Mouse (Mus musculus): ENCODE data around the gene Tbc1d4. TPM values are rescaled to one million over a fixed set of nuclear protein-coding genes. Genes with fewer than 3 reads are reported as not detected.
A peak's percentile ranks its signal among the peaks of the same experiment; 100 is the strongest.

The Tbc1d4 gene
- polyA plus RNA-seq, 1 experiment from 2014 or later: 4.3 TPM

DNA sequence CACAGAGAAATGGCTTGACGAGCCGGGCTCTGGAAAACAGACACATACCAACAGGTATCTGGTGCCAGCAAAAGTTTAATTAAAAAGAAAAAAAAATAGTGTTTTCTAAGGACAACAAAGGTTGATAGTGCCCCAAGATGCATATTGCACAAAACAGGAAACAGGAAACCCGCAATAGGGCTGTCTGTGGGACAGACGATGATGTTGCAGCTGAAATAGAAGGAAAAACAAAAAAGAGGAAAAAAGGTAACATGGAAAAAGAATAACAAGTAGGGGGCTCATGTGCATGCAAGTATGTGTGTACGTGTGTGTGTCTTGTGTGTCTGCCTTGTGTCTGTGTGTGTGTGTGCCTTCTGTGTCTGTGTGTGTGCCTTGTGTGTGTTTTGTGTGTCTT is 131.2 kb downstream of the Tbc1d4 start:
- WGBS: 72% methylated on average over 5 of the region's 5 CpGs

DNA sequence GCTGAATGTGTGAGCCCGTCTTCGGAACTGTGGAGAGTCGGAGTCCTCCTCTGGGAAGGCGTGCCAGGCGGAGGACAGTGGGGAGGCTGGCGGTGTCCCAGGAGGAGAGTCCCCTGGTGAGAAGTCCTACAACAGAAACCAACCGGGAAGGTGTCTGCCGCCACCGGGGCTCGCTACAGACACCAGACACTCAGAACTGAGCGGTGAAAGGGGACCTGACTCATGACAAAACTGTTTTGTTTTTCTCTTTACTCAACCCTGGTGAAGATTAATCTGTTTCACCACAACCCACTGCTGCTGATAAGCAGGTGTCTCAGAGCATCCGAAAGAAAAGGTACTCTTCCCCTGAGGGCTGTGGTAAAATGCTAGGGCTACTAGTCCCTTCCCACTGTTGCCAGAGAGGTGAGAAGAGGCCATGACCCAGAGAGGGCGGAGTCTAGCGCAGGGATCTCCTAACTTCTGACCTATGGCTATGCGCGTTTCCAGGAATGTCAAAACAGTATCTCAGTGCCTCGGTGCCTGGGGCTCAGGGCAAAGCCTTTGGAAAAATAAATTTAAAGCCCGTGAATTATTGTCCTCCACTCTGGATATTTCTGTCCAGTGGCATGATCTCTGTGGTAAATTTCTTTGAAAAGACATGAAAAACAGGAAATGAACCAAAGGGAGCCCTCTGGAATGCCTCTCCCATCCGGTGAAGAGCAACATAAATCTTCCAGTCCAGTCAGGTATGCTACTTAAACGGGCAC is 131.7 kb downstream of the Tbc1d4 start:
- 64% methylated on average over 20 of the region's 20 CpGs for WGBS
- H3K4me2 ChIP-seq (replicated peaks; ENCODE audit: low read depth): no peak overlapping the region
- H3K27me3 ChIP-seq (replicated peaks; ENCODE audit: control insufficient read depth, insufficient read depth, low read length): no peaks in the 10 kb centered on the region

More for the DNA sequence above, 131.2 kb downstream of the Tbc1d4 start:
- no peak overlapping the region for H3K4me2 ChIP-seq (replicated peaks; ENCODE audit: low read depth)
- ATAC-seq: no peak
- no peak overlapping the region for H3K27ac ChIP-seq (ENCODE audit: low read depth, low read length)
- no peak overlapping the region for H3K9ac ChIP-seq (ENCODE audit: low read depth, low read length)
- H3K9me3 ChIP-seq (ENCODE audit: control insufficient read depth): no peaks in the 10 kb centered on the region
- no peak overlapping the region for H3K4me3 ChIP-seq (ENCODE audit: low read depth, low read length)
- TF ChIP-seq CTCF (IDR thresholded peaks at IDR 0.05; ENCODE audit: low read depth): no peak
- H3K27me3 ChIP-seq (replicated peaks; ENCODE audit: control insufficient read depth, insufficient read depth, low read length): no peaks in the 10 kb centered on the region
- no peaks in the 10 kb centered on the region for H3K4me1 ChIP-seq (replicated peaks; ENCODE audit: control insufficient read depth, insufficient read depth, low read length)
- peaks cover 8% of the 10 kb centered on the region; the same call in 1 of the 2 replicates for H3K36me3 ChIP-seq (ENCODE audit: control insufficient read depth, insufficient read depth)

DNA sequence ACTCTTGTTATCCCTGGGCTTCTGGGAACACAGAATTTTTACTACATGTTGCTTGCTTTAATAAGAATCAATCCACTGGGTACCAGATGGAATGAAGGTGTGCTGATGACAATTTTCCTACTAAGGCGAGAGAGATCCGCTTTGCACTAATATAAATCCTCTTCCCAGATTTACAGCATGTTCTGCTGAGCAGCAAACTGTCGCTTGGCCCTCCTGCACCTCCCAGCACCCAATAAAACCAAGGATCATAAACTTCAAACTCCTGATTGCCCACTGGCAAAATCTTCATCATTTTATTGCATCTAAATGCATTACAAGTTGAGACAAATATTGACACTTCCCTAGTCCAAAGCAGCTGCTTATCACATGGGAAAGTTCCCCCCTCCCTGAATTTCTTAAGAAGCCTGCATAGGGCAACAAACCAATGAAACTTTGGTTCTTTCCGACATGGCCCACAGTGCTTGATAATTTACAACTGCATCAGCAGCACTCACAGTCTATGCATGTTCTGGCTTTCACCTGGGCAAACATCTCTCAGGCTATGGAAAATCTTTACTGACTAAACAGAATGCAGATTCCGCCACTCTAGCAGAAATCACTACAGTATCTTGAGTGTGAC is 139.4 kb downstream of the Tbc1d4 start:
- no peak overlapping the region for H3K27ac ChIP-seq (ENCODE audit: low read depth, low read length)
- H3K4me3 ChIP-seq (ENCODE audit: low read depth, low read length): no peak overlapping the region
- no peak overlapping the region for H3K4me2 ChIP-seq (replicated peaks; ENCODE audit: low read depth)
- no peaks in the 10 kb centered on the region for H3K4me1 ChIP-seq (replicated peaks; ENCODE audit: control insufficient read depth, insufficient read depth, low read length)
- ATAC-seq: peak; percentile 16; the same call in 1 of the 2 replicates
- no peaks in the 10 kb centered on the region for H3K9me3 ChIP-seq (ENCODE audit: control insufficient read depth)
- H3K36me3 ChIP-seq (ENCODE audit: control insufficient read depth, insufficient read depth): no peaks in the 10 kb centered on the region
- H3K27me3 ChIP-seq (replicated peaks; ENCODE audit: control insufficient read depth, insufficient read depth, low read length): no peaks in the 10 kb centered on the region
- WGBS: 45% methylated on average over 5 of the region's 5 CpGs
- no peak for TF ChIP-seq CTCF (IDR thresholded peaks at IDR 0.05; ENCODE audit: low read depth)
- H3K9ac ChIP-seq (ENCODE audit: low read depth, low read length): no peak overlapping the region

More for the DNA sequence above, 131.7 kb downstream of the Tbc1d4 start:
- no peaks in the 10 kb centered on the region for H3K4me1 ChIP-seq (replicated peaks; ENCODE audit: control insufficient read depth, insufficient read depth, low read length)
- no peak overlapping the region; the same call in 1 of the 2 replicates for H3K9ac ChIP-seq (ENCODE audit: low read depth, low read length)
- no peak overlapping the region for H3K27ac ChIP-seq (ENCODE audit: low read depth, low read length)
- no peaks in the 10 kb centered on the region for H3K9me3 ChIP-seq (ENCODE audit: control insufficient read depth)
- TF ChIP-seq CTCF (IDR thresholded peaks at IDR 0.05; ENCODE audit: low read depth): no peak
- H3K4me3 ChIP-seq (ENCODE audit: low read depth, low read length): no peak overlapping the region
- ATAC-seq: no peak
- H3K36me3 ChIP-seq (ENCODE audit: control insufficient read depth, insufficient read depth): peaks cover 8% of the 10 kb centered on the region; the same call in 1 of the 2 replicates

DNA sequence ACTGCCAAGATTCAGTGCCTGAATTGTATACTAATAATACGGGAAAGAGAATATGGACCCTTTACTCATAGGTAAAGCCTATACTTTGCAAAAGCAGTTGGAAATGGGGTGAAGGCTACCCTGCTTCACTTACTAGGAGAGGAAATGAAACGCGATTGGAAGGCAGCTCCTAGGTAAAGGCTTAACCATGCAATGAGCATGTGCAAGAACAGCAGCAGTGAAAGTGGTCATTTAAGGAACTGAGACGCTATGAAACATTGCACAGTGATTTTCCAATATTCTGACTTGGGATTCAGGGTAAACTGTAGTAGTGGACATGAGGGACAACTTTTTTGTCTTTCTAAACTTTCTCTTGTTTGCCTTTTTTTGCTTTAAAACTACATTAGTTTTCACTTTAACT is 140.8 kb downstream of the Tbc1d4 start:
- TF ChIP-seq CTCF (IDR thresholded peaks at IDR 0.05; ENCODE audit: low read depth): no peak
- no peak for ATAC-seq
- Histone ChIP-seq H3K4me1 (replicated peaks; ENCODE audit: control insufficient read depth, insufficient read depth, low read length) (no peaks in the 10 kb centered on the region), H3K36me3 (ENCODE audit: control insufficient read depth, insufficient read depth) (no peaks in the 10 kb centered on the region), H3K9me3 (ENCODE audit: control insufficient read depth) (no peaks in the 10 kb centered on the region), H3K4me2 (replicated peaks; ENCODE audit: low read depth) (no peak overlapping the region), H3K27me3 (replicated peaks; ENCODE audit: control insufficient read depth, insufficient read depth, low read length) (no peaks in the 10 kb centered on the region), H3K27ac (ENCODE audit: low read depth, low read length) (no peak overlapping the region), H3K4me3 (ENCODE audit: low read depth, low read length) (no peak overlapping the region), H3K9ac (ENCODE audit: low read depth, low read length) (no peak overlapping the region)
- WGBS: 84% methylated on average over 4 of the region's 4 CpGs

DNA sequence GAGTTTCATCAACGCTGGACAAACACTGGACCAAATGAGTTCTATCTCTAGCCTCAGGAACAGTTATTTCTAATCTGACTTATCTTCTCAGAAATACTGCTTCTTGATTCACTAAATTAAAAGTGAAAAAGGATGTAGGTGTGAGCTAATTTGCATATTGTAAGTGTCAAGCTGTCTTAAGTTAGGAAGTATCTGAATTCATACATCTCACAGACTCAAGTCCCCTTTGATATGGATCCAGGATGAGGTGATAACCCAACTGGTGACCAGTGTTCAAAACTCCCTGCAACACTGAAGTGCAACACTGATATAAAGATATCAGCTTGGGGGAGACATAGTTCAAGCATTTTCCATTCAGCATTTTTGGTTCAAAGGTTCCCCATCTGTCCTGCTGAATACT is 141.5 kb downstream of the Tbc1d4 start:
- Histone ChIP-seq H3K27me3 (replicated peaks; ENCODE audit: control insufficient read depth, insufficient read depth, low read length) (no peaks in the 10 kb centered on the region), H3K9ac (ENCODE audit: low read depth, low read length) (no peak overlapping the region), H3K27ac (ENCODE audit: low read depth, low read length) (no peak overlapping the region), H3K9me3 (ENCODE audit: control insufficient read depth) (no peaks in the 10 kb centered on the region), H3K4me2 (replicated peaks; ENCODE audit: low read depth) (no peak overlapping the region), H3K4me1 (replicated peaks; ENCODE audit: control insufficient read depth, insufficient read depth, low read length) (no peaks in the 10 kb centered on the region), H3K36me3 (ENCODE audit: control insufficient read depth, insufficient read depth) (no peaks in the 10 kb centered on the region), H3K4me3 (ENCODE audit: low read depth, low read length) (no peak overlapping the region)
- 83% methylated on average over 1 of the region's 1 CpGs for WGBS
- no peak for TF ChIP-seq CTCF (IDR thresholded peaks at IDR 0.05; ENCODE audit: low read depth)
- ATAC-seq: no peak

DNA sequence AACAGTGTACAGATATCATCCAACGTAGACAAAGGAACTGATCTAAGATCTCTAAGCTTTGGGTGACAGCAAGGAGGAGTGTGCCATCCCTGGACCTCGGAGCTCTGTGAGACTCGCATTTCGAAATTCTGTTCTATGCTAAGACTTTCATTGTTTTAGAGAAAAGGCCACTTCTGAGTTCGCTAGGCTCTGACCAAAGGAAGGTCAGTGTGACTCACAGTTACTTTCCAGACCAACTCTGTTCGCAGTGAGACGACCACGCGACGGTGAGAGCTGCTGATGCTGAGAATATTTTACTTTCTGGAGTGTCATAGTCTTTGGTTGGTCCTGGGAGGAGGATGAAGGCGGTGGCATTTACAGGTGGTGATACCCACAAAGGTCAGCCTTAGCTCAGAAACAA is 142.5 kb downstream of the Tbc1d4 start:
- no peak overlapping the region for H3K27ac ChIP-seq (ENCODE audit: low read depth, low read length)
- H3K4me1 ChIP-seq (replicated peaks; ENCODE audit: control insufficient read depth, insufficient read depth, low read length): no peaks in the 10 kb centered on the region
- no peak overlapping the region for H3K9ac ChIP-seq (ENCODE audit: low read depth, low read length)
- H3K27me3 ChIP-seq (replicated peaks; ENCODE audit: control insufficient read depth, insufficient read depth, low read length): no peaks in the 10 kb centered on the region
- H3K9me3 ChIP-seq (ENCODE audit: control insufficient read depth): no peaks in the 10 kb centered on the region
- WGBS: 92% methylated on average over 11 of the region's 11 CpGs
- H3K4me3 ChIP-seq (ENCODE audit: low read depth, low read length): no peak overlapping the region
- no peaks in the 10 kb centered on the region for H3K36me3 ChIP-seq (ENCODE audit: control insufficient read depth, insufficient read depth)
- TF ChIP-seq CTCF (IDR thresholded peaks at IDR 0.05; ENCODE audit: low read depth): no peak
- no peak overlapping the region for H3K4me2 ChIP-seq (replicated peaks; ENCODE audit: low read depth)
- ATAC-seq: no peak

Data from intestine, postnatal 0 days (tissue).